Mouse (Mus musculus): ENCODE data around the gene Gm7980. TPM values are rescaled to one million over a fixed set of nuclear protein-coding genes. Genes with fewer than 3 reads are reported as not detected.
"Not testable (repeated sequence)": the region's sequence is repeated elsewhere in the genome, so short reads cannot be mapped to it uniquely, and the experiment has no call there.

Gm7980 gene
- total RNA-seq (2014; rRNA removed) (not detected in 2 replicates), polyA plus RNA-seq (2012; rRNA removed) (not detected in 2 replicates)

DNA sequence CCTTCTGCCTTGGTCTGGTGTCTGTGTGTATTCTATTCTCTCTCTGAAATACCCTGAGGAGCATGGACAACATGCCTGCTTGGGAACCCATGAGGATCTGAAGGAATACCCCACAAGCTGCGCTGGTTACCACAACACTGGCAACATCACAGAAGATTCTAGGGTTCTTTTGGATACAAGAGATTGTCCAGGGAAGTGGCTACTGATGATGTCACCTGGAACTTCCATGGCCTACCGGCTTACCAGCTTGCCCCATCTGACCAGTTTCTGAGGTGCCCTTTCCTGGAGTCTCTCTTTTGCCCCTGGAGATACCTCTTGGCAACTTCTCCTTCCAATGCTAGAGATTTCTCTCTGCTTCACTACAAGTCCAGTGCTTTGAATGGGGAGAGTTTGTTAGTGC is at the start of gene Gm7980:
TSS of gene Gm7980 (minus strand) at position 101 of the 400 bp plus-strand sequence.
- not testable (repeated sequence) for H3K27me3 ChIP-seq (ENCODE audit: control insufficient read depth, insufficient read depth, low read length); H3K9ac ChIP-seq (ENCODE audit: low read depth, low read length); DNase-seq (ENCODE audit: extremely low read depth, low read depth, low spot score); H3K36me3 ChIP-seq (ENCODE audit: control insufficient read depth, insufficient read depth, low read length); H3K79me2 ChIP-seq (ENCODE audit: control insufficient read depth, insufficient read depth, low read length); H3K4me1 ChIP-seq (ENCODE audit: control insufficient read depth, insufficient read depth, low read length); H3K4me3 ChIP-seq (ENCODE audit: insufficient read depth, low read depth, low read length); H3K27ac ChIP-seq (replicated peaks; ENCODE audit: insufficient read depth, low read depth, low read length)
- no CpG with 5 or more reads among the region's 2 CpGs for WGBS

DNA sequence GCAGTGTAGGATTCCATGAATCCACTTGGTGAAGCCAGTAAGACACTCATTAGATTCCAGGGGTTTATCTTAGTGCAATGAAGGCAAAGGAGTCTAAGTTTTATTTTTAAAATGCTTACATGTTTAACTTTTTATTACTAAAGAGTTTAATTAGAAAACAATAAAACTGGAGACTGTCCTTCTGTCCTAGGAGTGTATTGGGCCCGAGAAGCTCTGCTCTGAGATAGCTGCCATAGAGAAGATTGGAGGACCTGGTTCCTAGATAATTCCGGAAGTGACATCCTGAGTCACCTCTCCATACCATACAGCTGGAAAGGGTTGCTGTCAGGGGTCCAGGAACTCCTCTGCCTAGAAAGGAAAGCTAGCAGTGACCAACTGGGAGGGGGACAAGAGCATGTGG is 36.6 kb upstream of the Gm7980 start, which contains the start of gene 1700024B05Rik:
TSS of gene 1700024B05Rik (plus strand) at position 301 of the 400 bp plus-strand sequence.
- not testable (repeated sequence) for H3K4me1 ChIP-seq (ENCODE audit: control insufficient read depth, insufficient read depth, low read length); H3K36me3 ChIP-seq (ENCODE audit: control insufficient read depth, insufficient read depth, low read length); H3K9ac ChIP-seq (ENCODE audit: low read depth, low read length); DNase-seq (ENCODE audit: extremely low read depth, low read depth, low spot score); H3K27ac ChIP-seq (replicated peaks; ENCODE audit: insufficient read depth, low read depth, low read length); H3K79me2 ChIP-seq (ENCODE audit: control insufficient read depth, insufficient read depth, low read length); H3K27me3 ChIP-seq (ENCODE audit: control insufficient read depth, insufficient read depth, low read length); H3K4me3 ChIP-seq (ENCODE audit: insufficient read depth, low read depth, low read length)
- WGBS, result 86% methylated on average over 1 of the region's 2 CpGs

DNA sequence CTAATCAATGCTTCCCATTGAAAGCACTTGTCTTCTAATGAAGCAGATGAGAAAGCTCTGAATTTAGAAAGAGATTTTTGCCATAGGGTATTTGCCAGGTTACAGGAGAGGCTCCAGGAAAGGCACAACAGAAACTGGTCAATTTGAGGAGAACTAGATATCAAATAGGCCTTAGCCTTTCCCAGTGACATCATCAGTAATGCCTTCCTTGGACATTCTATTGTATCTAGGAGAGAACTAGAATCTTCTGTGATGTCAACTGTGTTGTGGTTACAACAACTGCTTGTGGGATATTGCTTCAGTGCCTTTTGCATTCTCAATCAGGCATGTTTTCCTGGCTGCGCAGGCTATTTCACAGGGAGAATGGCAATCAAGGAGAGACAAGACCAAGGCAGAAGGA is 17.6 kb upstream of the Gm7980 start, which contains the start of gene 1700049E17Rik1:
TSS of gene 1700049E17Rik1 (plus strand) at position 301 of the 400 bp plus-strand sequence.
- not testable (repeated sequence) for H3K36me3 ChIP-seq (ENCODE audit: control insufficient read depth, insufficient read depth, low read length); H3K4me3 ChIP-seq (ENCODE audit: insufficient read depth, low read depth, low read length); H3K27ac ChIP-seq (replicated peaks; ENCODE audit: insufficient read depth, low read depth, low read length); H3K79me2 ChIP-seq (ENCODE audit: control insufficient read depth, insufficient read depth, low read length); H3K4me1 ChIP-seq (ENCODE audit: control insufficient read depth, insufficient read depth, low read length); DNase-seq (ENCODE audit: extremely low read depth, low read depth, low spot score); H3K27me3 ChIP-seq (ENCODE audit: control insufficient read depth, insufficient read depth, low read length); H3K9ac ChIP-seq (ENCODE audit: low read depth, low read length)
- WGBS, result no CpG with 5 or more reads among the region's 1 CpGs

Other genes with a start within 250 kb of the Gm7980 start
- gene Gm8068, start 205.4 kb downstream of the Gm7980 start, total RNA-seq (2014; rRNA removed), result not detected in 2 replicates
- gene Gm8068, start 205.4 kb downstream of the Gm7980 start, polyA plus RNA-seq (2012; rRNA removed), result not detected in 2 replicates
- gene Gm7929, start 156.7 kb downstream of the Gm7980 start, total RNA-seq (2014; rRNA removed), result not detected in 2 replicates
- not detected in 2 replicates for gene Gm7929, start 156.7 kb downstream of the Gm7980 start, polyA plus RNA-seq (2012; rRNA removed)
- gene Gm47189, start 134.8 kb downstream of the Gm7980 start, total RNA-seq (2014; rRNA removed), result not detected in 2 replicates
- gene Gm47189, start 134.8 kb downstream of the Gm7980 start, polyA plus RNA-seq (2012; rRNA removed), result not detected in 2 replicates
- not detected in 2 replicates for gene 1700049E17Rik1, start 17.7 kb upstream of the Gm7980 start, total RNA-seq (2014; rRNA removed)
- gene 1700049E17Rik1, start 17.7 kb upstream of the Gm7980 start, polyA plus RNA-seq (2012; rRNA removed), result not detected in 2 replicates
- not detected in 2 replicates for gene 1700024B05Rik, start 36.7 kb upstream of the Gm7980 start, total RNA-seq (2014; rRNA removed)
- gene 1700024B05Rik, start 36.7 kb upstream of the Gm7980 start, polyA plus RNA-seq (2012; rRNA removed), result not detected in 2 replicates
- gene Gm6401, start 60.6 kb upstream of the Gm7980 start, total RNA-seq (2014; rRNA removed), result not detected in 2 replicates
- gene Gm6401, start 60.6 kb upstream of the Gm7980 start, polyA plus RNA-seq (2012; rRNA removed), result not detected in 2 replicates
- gene Gm3543, start 76.0 kb upstream of the Gm7980 start, total RNA-seq (2014; rRNA removed), result not detected in 2 replicates
- gene Gm3543, start 76.0 kb upstream of the Gm7980 start, polyA plus RNA-seq (2012; rRNA removed), result not detected in 2 replicates
- not detected in 2 replicates for gene Gm7951, start 210.1 kb upstream of the Gm7980 start, total RNA-seq (2014; rRNA removed)
- gene Gm7951, start 210.1 kb upstream of the Gm7980 start, polyA plus RNA-seq (2012; rRNA removed), result not detected in 2 replicates

Data from liver, adult 2 months (tissue).